Mouse (Mus musculus) megakaryocyte, adult 5-6 weeks (primary cell): Measurements from ENCODE around the gene Ranbp17. TPM values are rescaled to one million over a fixed set of nuclear protein-coding genes. Genes with fewer than 3 reads are reported as not detected.

Source experiments
- ATAC-seq: 2 replicates; pipeline ENCODE4 v1.8.0; 2016; ENCODE audit warnings: mild to moderate bottlenecking, inconsistent platforms; ENCODE audit not compliant: poor library complexity, severe bottlenecking
- total RNA-seq, 2 experiments: library from RNA; stranded (forward) in 1 of 2; stranded (reverse) in 1 of 2; fragments of 153-499, 151-499 nt in 1 of 2; fragments of 221-1000, 200-1000 nt in 1 of 2; gene quantifications; 2 replicates each; pipeline versions ENCODE4 v1.2.3 to v1.2.4; 2015 to 2017

The Ranbp17 gene
- 0.23 and 0.40 TPM in 2 replicates for total RNA-seq (2015)
- total RNA-seq (2017), result 0.77 TPM in 1 of 2 replicates, not detected in the other

GRCm38 (mm10) chr11:33513376-33513991 lies at the start of gene Ranbp17:
TSS of gene Ranbp17 (minus strand) at chr11:33513746.
- ATAC-seq, result peak; percentile 38; the same call in 1 of the 2 replicates

- no peak for ATAC-seq
These were observed 40.6 kb upstream of the Ranbp17 start for GRCm38 (mm10) chr11:33554123-33554522.

GRCm38 (mm10) chr11:33550861-33551560 lies 37.5 kb upstream of the Ranbp17 start:
- no peak for ATAC-seq

- no peak for ATAC-seq
These were observed 33.8 kb upstream of the Ranbp17 start for GRCm38 (mm10) chr11:33547386-33547785.

GRCm38 (mm10) chr11:33544945-33545344 lies 31.4 kb upstream of the Ranbp17 start:
- ATAC-seq, result no peak

- no peak for ATAC-seq
These were observed 30.6 kb upstream of the Ranbp17 start for GRCm38 (mm10) chr11:33544121-33544520.

GRCm38 (mm10) chr11:33537390-33538125 lies 24.0 kb upstream of the Ranbp17 start:
- no peak for ATAC-seq

- no peak for ATAC-seq
These were observed 23.1 kb upstream of the Ranbp17 start for GRCm38 (mm10) chr11:33536636-33537035.

GRCm38 (mm10) chr11:33534541-33534940 lies 21.0 kb upstream of the Ranbp17 start:
- no peak for ATAC-seq

- no peak for ATAC-seq
These were observed 20.0 kb upstream of the Ranbp17 start for GRCm38 (mm10) chr11:33533577-33533976.

- no peak for ATAC-seq
These were observed 16.0 kb upstream of the Ranbp17 start for GRCm38 (mm10) chr11:33529576-33529975.

- peak; percentile 63 for ATAC-seq
These were observed 631 bp downstream of the Ranbp17 start for GRCm38 (mm10) chr11:33512854-33513375.

GRCm38 (mm10) chr11:33509401-33509800 lies 4.1 kb downstream of the Ranbp17 start:
- ATAC-seq, result no peak

- no peak for ATAC-seq
These were observed 27.8 kb downstream of the Ranbp17 start for GRCm38 (mm10) chr11:33485746-33486145.

- ATAC-seq, result no peak
These were observed 33.1 kb downstream of the Ranbp17 start for GRCm38 (mm10) chr11:33480410-33480809.

GRCm38 (mm10) chr11:33479209-33479608 lies 34.3 kb downstream of the Ranbp17 start:
- ATAC-seq, result no peak

GRCm38 (mm10) chr11:33476634-33477033 lies 36.9 kb downstream of the Ranbp17 start:
- ATAC-seq, result no peak

- no peak for ATAC-seq
These were observed 52.4 kb downstream of the Ranbp17 start for GRCm38 (mm10) chr11:33461172-33461571.

GRCm38 (mm10) chr11:33454069-33454468 lies 59.5 kb downstream of the Ranbp17 start:
- no peak for ATAC-seq

- ATAC-seq, result no peak
These were observed 79.7 kb downstream of the Ranbp17 start for GRCm38 (mm10) chr11:33433813-33434212.

GRCm38 (mm10) chr11:33428238-33428637 lies 85.3 kb downstream of the Ranbp17 start:
- ATAC-seq, result peak; percentile 84
